Mouse (Mus musculus) neural tube, embryonic 14.5 days (tissue): Measurements from ENCODE around the gene Txlng. TPM values are rescaled to one million over a fixed set of nuclear protein-coding genes. Genes with fewer than 3 reads are reported as not detected.

Source experiments
- ATAC-seq: fragments of 200-750 bp; cut with Nextera tagmentation; 2 replicates; pipeline ENCODE4 v1.8.0; 2017; ENCODE audit warnings: low read depth, mild to moderate bottlenecking, moderate TSS enrichment, moderate library complexity
- H3K27ac ChIP-seq: fragments of 300-500 bp; sonication (generic); 2 replicates; pipeline ENCODE4 v1.5.1; 2014; ENCODE audit warnings: low read depth, mild to moderate bottlenecking, control low read depth, low read length, moderate library complexity, mixed read lengths
- H3K27me3 ChIP-seq: fragments of 300-500 bp; sonication (generic); 2 replicates; pipeline ENCODE4 v1.6.1; 2014; ENCODE audit warnings: low read length; ENCODE audit not compliant: control insufficient read depth, insufficient read depth
- H3K36me3 ChIP-seq: fragments of 300-500 bp; sonication (generic); 2 replicates; pipeline ENCODE4 v1.6.1; 2014; ENCODE audit warnings: low read length, mixed read lengths; ENCODE audit not compliant: control insufficient read depth, insufficient read depth
- H3K4me1 ChIP-seq: fragments of 300-500 bp; sonication (generic); 2 replicates; pipeline ENCODE4 v1.6.1; 2014; ENCODE audit warnings: low read length; ENCODE audit not compliant: control insufficient read depth, insufficient read depth
- H3K4me2 ChIP-seq: fragments of 300-500 bp; sonication (generic); 2 replicates; pipeline ENCODE4 v1.6.1; 2014; ENCODE audit warnings: mild to moderate bottlenecking, low read depth, low read length, control low read depth
- H3K4me3 ChIP-seq: fragments of 300-500 bp; sonication (generic); 2 replicates; pipeline ENCODE4 v1.5.1; 2014; ENCODE audit warnings: low read depth, low read length, control low read depth, mixed read lengths
- H3K9ac ChIP-seq: fragments of 300-500 bp; sonication (generic); replicated peaks from 2 replicates; pipeline ENCODE4 v1.6.1; 2014; ENCODE audit warnings: low read depth, mild to moderate bottlenecking, control low read depth, low read length, mixed read lengths
- H3K9me3 ChIP-seq: fragments of 300-500 bp; sonication (generic); 2 replicates; pipeline ENCODE4 v1.6.1; 2016; ENCODE audit warnings: low read length; ENCODE audit not compliant: control insufficient read depth
- WGBS: fragments of 180-500 bp; shearing (Covaris S2); extraction: QIAGEN DNeasy Blood & Tissue Kit; methylation state at CpG from one replicate; pipeline ENCODE4 v1.1.7; 2014; 5-methylcytosine and 5-hydroxymethylcytosine counted together
- microRNA counts: library from miRNA; unstranded; fragments of <30 nt; microRNA quantifications from one replicate; lab custom pipeline; 2016
- microRNA-seq: library from miRNA; unstranded; fragments of <30 nt; microRNA quantifications from one replicate; pipeline ENCODE4, GENCODE M21; 2016
- polyA plus RNA-seq: library from polyadenylated mRNA; unstranded; fragments of >200 nt; fragmentation: Nextera tagmentation; extraction: Ambion mirVana; gene quantifications from 2 replicates; pipeline ENCODE4 v1.2.1, GENCODE M21; 2014

The Txlng gene
- polyA plus RNA-seq, 1 experiment from 2014 or later, result 13.6 TPM

DNA sequence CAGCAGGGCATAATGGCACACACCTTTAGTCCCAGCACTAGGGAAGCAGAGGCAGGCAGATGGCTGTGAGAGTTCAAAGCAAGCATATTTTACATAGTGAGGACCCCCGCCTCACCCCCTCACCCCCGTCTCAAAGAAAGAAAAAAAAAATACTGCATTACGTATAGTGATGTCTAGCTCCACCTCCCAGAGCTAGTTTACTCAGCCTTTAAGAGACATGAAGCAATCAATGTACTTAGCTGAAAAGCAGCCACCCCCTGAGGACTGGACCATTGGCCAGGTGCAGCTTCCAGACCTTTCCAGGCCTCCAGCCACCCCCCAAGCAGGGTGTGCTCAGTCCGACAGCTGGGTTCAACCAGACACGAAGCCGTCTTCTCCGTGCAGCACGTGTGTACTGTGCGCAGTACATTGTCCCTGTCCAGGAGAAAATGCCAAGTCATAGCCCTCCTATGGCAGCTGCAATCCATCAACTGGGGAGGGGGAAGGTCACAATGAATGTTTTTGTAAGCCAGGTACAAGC lies 93.1 kb downstream of the Txlng start:
- H3K27ac ChIP-seq, result peak overlapping the region; percentile 88
- no peaks in the 10 kb centered on the region for H3K36me3 ChIP-seq
- H3K9me3 ChIP-seq, result no peaks in the 10 kb centered on the region
- WGBS, result 32% methylated on average over 9 of the region's 9 CpGs
- peak overlapping the region; percentile 37; the same call in 1 of the 2 replicates for H3K9ac ChIP-seq
- no peaks in the 10 kb centered on the region for H3K4me1 ChIP-seq
- peak overlapping the region; percentile 53 for H3K4me2 ChIP-seq
- peak overlapping the region; percentile 31 for H3K4me3 ChIP-seq
- H3K27me3 ChIP-seq, result no peaks in the 10 kb centered on the region
- ATAC-seq, result peak; percentile 62

DNA sequence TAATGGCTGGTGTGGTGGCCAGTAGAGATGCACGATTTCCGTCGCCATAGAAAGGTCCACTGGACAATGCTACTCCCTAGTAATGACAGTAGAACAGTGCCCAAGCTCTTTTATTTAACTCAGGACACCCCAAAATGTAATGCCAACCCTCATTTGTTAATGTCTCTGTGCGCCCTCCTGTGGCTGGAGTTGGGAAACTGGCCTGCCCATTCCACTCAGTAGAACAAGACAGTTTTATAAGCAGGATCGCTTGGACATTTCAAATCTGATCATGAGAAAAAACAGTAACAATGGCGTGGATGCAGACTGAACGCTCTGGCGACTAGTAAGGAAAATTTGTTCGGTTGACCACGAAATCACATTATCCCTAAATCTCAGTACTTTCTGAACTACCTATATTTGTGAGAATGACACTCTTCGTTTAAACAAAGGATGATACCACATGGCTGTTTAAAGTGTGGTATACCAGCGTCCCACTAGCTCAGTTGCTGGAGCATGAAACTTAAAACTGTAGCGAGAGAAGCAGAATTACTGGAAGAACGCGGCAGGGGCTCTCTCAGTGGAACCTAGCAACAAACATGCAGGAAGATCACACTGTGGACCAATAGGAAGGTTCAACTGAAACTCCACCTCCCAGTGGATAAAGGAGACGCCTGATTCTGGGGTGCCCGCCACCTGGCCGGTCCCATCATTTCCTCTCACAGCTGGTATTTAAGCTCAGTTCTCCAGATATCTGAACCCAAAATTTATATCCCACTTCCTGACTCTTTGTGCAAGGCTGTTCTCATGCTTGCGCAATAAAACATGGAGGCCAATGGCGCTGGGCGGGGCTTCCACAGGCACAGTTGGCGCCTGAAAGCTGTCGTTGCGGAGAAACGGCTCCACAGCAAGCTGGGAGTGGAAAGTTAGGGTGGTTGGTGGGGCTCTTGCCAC lies 94.0 kb downstream of the Txlng start:
- ATAC-seq, result peak; percentile 91
- Histone ChIP-seq H3K4me1 (no peaks in the 10 kb centered on the region), H3K27me3 (no peaks in the 10 kb centered on the region), H3K4me2 (peak overlapping the region; percentile 53), H3K9ac (peak overlapping the region; percentile 37), H3K36me3 (no peaks in the 10 kb centered on the region), H3K9me3 (no peaks in the 10 kb centered on the region), H3K27ac (peak overlapping the region; percentile 88), H3K4me3 (peak overlapping the region; percentile 31)
- WGBS, result 24% methylated on average over 25 of the region's 25 CpGs

- H3K9ac ChIP-seq, result no peak overlapping the region
- WGBS, result 85% methylated on average over 4 of the region's 4 CpGs
- H3K36me3 ChIP-seq, result no peaks in the 10 kb centered on the region
- H3K4me1 ChIP-seq, result no peaks in the 10 kb centered on the region
- H3K27ac ChIP-seq, result no peak overlapping the region
- H3K27me3 ChIP-seq, result no peaks in the 10 kb centered on the region
- no peak for ATAC-seq
- H3K4me3 ChIP-seq, result no peak overlapping the region
- H3K9me3 ChIP-seq, result no peaks in the 10 kb centered on the region
- H3K4me2 ChIP-seq, result no peak overlapping the region
These were observed 99.2 kb downstream of the Txlng start for GRCm38 (mm10) chrX:162730031-162730430.

MicroRNA genes within 50 kb of the gene (microRNA counts, 519-probe panel; counts per million panel counts)
- not detected for microRNA mmu-miR-3473 (lab: Ali Mortazavi, UCI)

Small RNA genes lying within 50 kb of the gene (microRNA-seq; reads per million reads assigned to microRNA genes)
- gene Mir3473a, result not detected

Other genes with a start within 250 kb of the Txlng start
- 3.6 and 4.0 TPM in 2 replicates for gene Reps2, start 185.8 kb downstream of the Txlng start, polyA plus RNA-seq
- gene Rbbp7, start 69.1 kb downstream of the Txlng start, polyA plus RNA-seq, result 200 and 215 TPM in 2 replicates
- gene Syap1, start 59.0 kb upstream of the Txlng start, polyA plus RNA-seq, result 34.6 and 39.5 TPM in 2 replicates
- 93.3 and 101 TPM in 2 replicates for gene Ctps2, start 71.8 kb upstream of the Txlng start, polyA plus RNA-seq
- 0.50 and 0.64 TPM in 2 replicates for gene S100g, start 135.1 kb upstream of the Txlng start, polyA plus RNA-seq